Mouse (Mus musculus) forebrain, postnatal 0 days (tissue): ENCODE measurements at regions not wholly inside any gene's neighbourhood (a gene's known extent, or its start where the extent isn't known, plus 50 kb on each side); places are given as distances from the start of the nearest gene placed in this dataset.

Experiments
- ATAC-seq: fragments of 200-750 bp; cut with Nextera tagmentation; 2 replicates; pipeline ENCODE4 v1.8.0; 2017; ENCODE audit warnings: mild to moderate bottlenecking, moderate library complexity
- DNase-seq: peaks from one replicate; pipeline ENCODE4 v3.0.0-alpha.2; 2015
- H3K27ac ChIP-seq: fragments of 300-500 bp; sonication (generic); 2 replicates; pipeline ENCODE4 v1.5.1; 2014; ENCODE audit warnings: low read depth, mild to moderate bottlenecking, antibody characterized with exemption, low read length, moderate library complexity, mixed read lengths
- H3K27me3 ChIP-seq: fragments of 300-500 bp; sonication (generic); 2 replicates; pipeline ENCODE4 v1.6.1; 2014; ENCODE audit warnings: mild to moderate bottlenecking, low read length, mixed read lengths; ENCODE audit not compliant: insufficient read depth
- H3K36me3 ChIP-seq: fragments of 300-500 bp; sonication (generic); 2 replicates; pipeline ENCODE4 v1.6.1; 2014; ENCODE audit warnings: mild to moderate bottlenecking, moderate library complexity; ENCODE audit not compliant: insufficient read depth
- H3K4me1 ChIP-seq: fragments of 300-500 bp; sonication (generic); 2 replicates; pipeline ENCODE4 v1.6.1; 2014; ENCODE audit warnings: antibody characterized with exemption; ENCODE audit not compliant: insufficient read depth
- H3K4me2 ChIP-seq: fragments of 300-500 bp; sonication (generic); 2 replicates; pipeline ENCODE4 v1.6.1; 2014; ENCODE audit warnings: low read depth, mild to moderate bottlenecking, moderate library complexity
- H3K4me3 ChIP-seq: fragments of 300-500 bp; sonication (generic); 2 replicates; pipeline ENCODE4 v1.5.1; 2014; ENCODE audit warnings: low read depth, low read length, mixed read lengths
- H3K9ac ChIP-seq: fragments of 300-500 bp; sonication (generic); 2 replicates; pipeline ENCODE4 v1.6.1; 2014; ENCODE audit warnings: mild to moderate bottlenecking
- H3K9me3 ChIP-seq: fragments of 300-500 bp; sonication (generic); 2 replicates; pipeline ENCODE4 v1.6.1; 2016; ENCODE audit warnings: low read length
- CTCF ChIP-seq: sonication (generic); IDR thresholded peaks from 2 replicates; pipeline ENCODE4 v1.5.1; 2016; ENCODE audit warnings: antibody characterized with exemption, control low read depth, low read depth
- WGBS: fragments of 180-500 bp; shearing (Covaris S2); extraction: QIAGEN DNeasy Blood & Tissue Kit; methylation state at CpG from one replicate; pipeline ENCODE4 v1.1.7; 2014; 5-methylcytosine and 5-hydroxymethylcytosine counted together

GRCm38 (mm10) chr16:93192651-93193173 is 366.8 kb upstream of the Runx1 start:
- WGBS = 85% methylated on average over 9 of the region's 9 CpGs
- no peak for ATAC-seq
- no peak for DNase-seq
- no peaks in the 10 kb centered on the region for H3K4me1 ChIP-seq
- H3K36me3 ChIP-seq = no peaks in the 10 kb centered on the region
- no peaks in the 10 kb centered on the region for H3K27me3 ChIP-seq
- no peak overlapping the region for H3K4me2 ChIP-seq
- TF ChIP-seq CTCF = no peak
- no peaks in the 10 kb centered on the region for H3K9me3 ChIP-seq
- H3K9ac ChIP-seq = no peak overlapping the region
- H3K4me3 ChIP-seq = no peak overlapping the region
- H3K27ac ChIP-seq = no peak overlapping the region

- ATAC-seq = no peak
- Histone ChIP-seq H3K4me1 (no peaks in the 10 kb centered on the region), H3K27me3 (no peaks in the 10 kb centered on the region), H3K4me3 (no peak overlapping the region), H3K27ac (no peak overlapping the region), H3K9ac (no peak overlapping the region), H3K36me3 (no peaks in the 10 kb centered on the region), H3K4me2 (no peak overlapping the region), H3K9me3 (no peaks in the 10 kb centered on the region)
- no peak for DNase-seq
- no peak for TF ChIP-seq CTCF
- WGBS = 84% methylated on average over 5 of the region's 5 CpGs
These were observed 365.2 kb upstream of the Runx1 start for GRCm38 (mm10) chr16:93191174-93191573.

GRCm38 (mm10) chr16:93190301-93190700 is 364.4 kb upstream of the Runx1 start:
- Histone ChIP-seq H3K4me1 (no peaks in the 10 kb centered on the region), H3K9me3 (no peaks in the 10 kb centered on the region), H3K27ac (no peak overlapping the region), H3K27me3 (no peaks in the 10 kb centered on the region), H3K4me2 (no peak overlapping the region), H3K36me3 (no peaks in the 10 kb centered on the region), H3K9ac (no peak overlapping the region), H3K4me3 (no peak overlapping the region)
- no peak for TF ChIP-seq CTCF
- ATAC-seq = no peak
- no peak for DNase-seq
- 79% methylated on average over 3 of the region's 3 CpGs for WGBS

GRCm38 (mm10) chr16:93189875-93190274 is 363.9 kb upstream of the Runx1 start:
- 66% methylated on average over 3 of the region's 3 CpGs for WGBS
- no peaks in the 10 kb centered on the region for H3K4me1 ChIP-seq
- H3K36me3 ChIP-seq = no peaks in the 10 kb centered on the region
- no peak for TF ChIP-seq CTCF
- H3K27ac ChIP-seq = no peak overlapping the region
- H3K4me2 ChIP-seq = no peak overlapping the region
- H3K9ac ChIP-seq = no peak overlapping the region
- H3K4me3 ChIP-seq = no peak overlapping the region
- H3K9me3 ChIP-seq = no peaks in the 10 kb centered on the region
- H3K27me3 ChIP-seq = no peaks in the 10 kb centered on the region
- DNase-seq (no peak), ATAC-seq (no peak)

- H3K9ac ChIP-seq = no peak overlapping the region
- no peak overlapping the region for H3K4me3 ChIP-seq
- no peak for ATAC-seq
- no peak overlapping the region for H3K27ac ChIP-seq
- TF ChIP-seq CTCF = no peak
- no peaks in the 10 kb centered on the region for H3K36me3 ChIP-seq
- H3K4me2 ChIP-seq = no peak overlapping the region
- no peaks in the 10 kb centered on the region for H3K27me3 ChIP-seq
- DNase-seq = no peak
- H3K9me3 ChIP-seq = no peaks in the 10 kb centered on the region
- no peaks in the 10 kb centered on the region for H3K4me1 ChIP-seq
- WGBS = 89% methylated on average over 5 of the region's 5 CpGs
These were observed 363.5 kb upstream of the Runx1 start for GRCm38 (mm10) chr16:93189412-93189811.

GRCm38 (mm10) chr16:93186554-93186953 is 360.6 kb upstream of the Runx1 start:
- 91% methylated on average over 4 of the region's 4 CpGs for WGBS
- DNase-seq (no peak), ATAC-seq (no peak)
- TF ChIP-seq CTCF = no peak
- no peaks in the 10 kb centered on the region for H3K4me1 ChIP-seq
- no peak overlapping the region for H3K4me2 ChIP-seq
- H3K9me3 ChIP-seq = no peaks in the 10 kb centered on the region
- H3K9ac ChIP-seq = no peak overlapping the region
- H3K27ac ChIP-seq = no peak overlapping the region
- H3K36me3 ChIP-seq = no peaks in the 10 kb centered on the region
- no peak overlapping the region for H3K4me3 ChIP-seq
- H3K27me3 ChIP-seq = no peaks in the 10 kb centered on the region

- TF ChIP-seq CTCF = no peak
- no peak overlapping the region for H3K9ac ChIP-seq
- DNase-seq (no peak), ATAC-seq (no peak)
- H3K4me2 ChIP-seq = no peak overlapping the region
- no peaks in the 10 kb centered on the region for H3K9me3 ChIP-seq
- no peaks in the 10 kb centered on the region for H3K27me3 ChIP-seq
- no peak overlapping the region for H3K27ac ChIP-seq
- H3K4me1 ChIP-seq = no peaks in the 10 kb centered on the region
- 73% methylated on average over 3 of the region's 3 CpGs for WGBS
- H3K4me3 ChIP-seq = no peak overlapping the region
- no peaks in the 10 kb centered on the region for H3K36me3 ChIP-seq
These were observed 356.7 kb upstream of the Runx1 start for GRCm38 (mm10) chr16:93182656-93183055.

- no peaks in the 10 kb centered on the region for H3K4me1 ChIP-seq
- DNase-seq = no peak
- no peak for ATAC-seq
- no peak overlapping the region for H3K9ac ChIP-seq
- H3K27me3 ChIP-seq = no peaks in the 10 kb centered on the region
- no peak overlapping the region for H3K4me3 ChIP-seq
- 97% methylated on average over 8 of the region's 8 CpGs for WGBS
- no peaks in the 10 kb centered on the region for H3K36me3 ChIP-seq
- no peak for TF ChIP-seq CTCF
- H3K27ac ChIP-seq = no peak overlapping the region
- no peak overlapping the region for H3K4me2 ChIP-seq
- no peaks in the 10 kb centered on the region for H3K9me3 ChIP-seq
These were observed 355.5 kb upstream of the Runx1 start for GRCm38 (mm10) chr16:93181497-93181896.
